Mouse (Mus musculus): Measurements from ENCODE around the gene Ifitm6.
"Not testable (repeated sequence)": the region's sequence is repeated elsewhere in the genome, so short reads cannot be mapped to it uniquely, and the experiment has no call there.

Ifitm6 gene

DNA sequence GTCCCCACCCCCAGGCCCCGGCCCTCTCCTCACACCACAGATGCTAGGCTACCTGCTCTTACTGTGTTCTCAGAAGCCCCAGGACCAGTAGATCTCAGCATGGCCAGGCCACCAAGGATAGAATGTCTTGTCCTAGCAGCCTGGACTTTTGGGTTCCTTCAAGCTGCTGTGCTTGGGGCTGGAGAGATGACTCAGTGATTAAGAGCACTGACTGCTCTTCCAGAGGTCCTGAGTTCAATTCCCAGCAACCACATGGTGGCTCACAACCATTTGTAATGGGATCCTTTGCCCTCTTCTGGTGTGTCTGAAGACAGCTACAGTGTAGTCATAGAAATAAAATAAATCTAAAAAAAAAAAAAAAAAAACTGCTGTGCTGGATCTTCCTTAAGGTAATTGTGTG is at the start of gene Ifitm6:
Gene Ifitm6 (minus strand): TSS at position 101 of the 400 bp plus-strand sequence.
- DNase-seq = not testable (repeated sequence)

DNA sequence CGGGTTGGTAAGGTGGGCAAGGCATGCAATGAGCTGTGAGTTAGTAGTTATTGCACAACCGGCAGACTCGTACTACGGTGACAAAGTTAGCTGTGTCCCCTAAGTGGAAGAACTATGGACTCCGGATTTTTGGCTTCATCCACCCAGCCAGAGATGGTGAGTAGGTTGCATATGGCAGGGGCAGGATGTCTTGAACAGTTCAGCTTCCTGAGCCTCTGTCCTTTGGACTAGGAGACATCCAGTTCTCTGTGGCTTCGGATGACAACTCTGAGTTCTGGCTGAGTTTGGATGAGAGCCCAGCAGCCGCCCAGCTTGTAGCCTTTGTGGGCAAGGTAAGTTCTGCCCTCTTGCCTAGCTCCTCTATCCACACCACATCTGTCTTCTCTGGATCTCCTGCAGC is 46.9 kb upstream of the Ifitm6 start:
- no peak for DNase-seq

DNA sequence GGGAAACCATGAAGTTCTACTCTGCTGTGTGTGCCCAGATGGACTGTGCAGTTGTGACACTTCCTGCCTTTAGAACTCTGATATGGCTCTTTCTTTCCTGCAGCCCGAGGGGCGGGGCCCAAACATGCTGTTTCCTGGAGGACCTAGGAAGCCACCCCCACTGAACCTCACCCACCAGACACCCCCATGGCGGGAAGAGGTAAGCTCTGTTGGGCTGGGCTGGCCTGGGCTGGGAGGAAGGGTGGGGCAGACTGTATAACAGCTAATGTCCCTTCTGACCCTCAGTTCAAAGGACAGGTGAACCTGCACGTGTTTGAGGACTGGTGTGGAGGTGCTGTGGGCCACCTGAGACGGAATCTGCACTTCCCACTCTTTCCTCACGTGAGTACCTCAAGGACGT is 46.5 kb upstream of the Ifitm6 start:
- DNase-seq = peak in 1 of 2 experiments; percentile 47

DNA sequence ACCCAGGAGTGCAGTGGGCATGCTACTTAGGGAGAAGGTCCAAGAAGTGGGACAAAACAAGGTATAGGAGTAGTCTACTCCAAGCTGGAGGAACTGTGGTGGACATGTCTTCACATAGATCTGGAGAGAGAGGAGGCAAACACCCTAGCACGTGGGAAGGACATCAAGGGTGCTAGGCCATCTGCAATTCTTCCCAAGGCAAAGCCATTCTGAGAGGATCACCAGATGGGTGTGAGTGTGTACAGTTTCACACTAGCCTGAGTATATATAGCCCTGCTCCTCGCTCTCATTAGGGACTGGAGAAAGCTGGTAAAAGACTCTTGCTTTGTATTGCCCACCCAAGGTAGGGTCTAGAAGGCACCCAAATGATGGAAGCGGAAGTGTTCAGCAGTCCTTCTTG is 45.6 kb upstream of the Ifitm6 start:
- DNase-seq = no peak

DNA sequence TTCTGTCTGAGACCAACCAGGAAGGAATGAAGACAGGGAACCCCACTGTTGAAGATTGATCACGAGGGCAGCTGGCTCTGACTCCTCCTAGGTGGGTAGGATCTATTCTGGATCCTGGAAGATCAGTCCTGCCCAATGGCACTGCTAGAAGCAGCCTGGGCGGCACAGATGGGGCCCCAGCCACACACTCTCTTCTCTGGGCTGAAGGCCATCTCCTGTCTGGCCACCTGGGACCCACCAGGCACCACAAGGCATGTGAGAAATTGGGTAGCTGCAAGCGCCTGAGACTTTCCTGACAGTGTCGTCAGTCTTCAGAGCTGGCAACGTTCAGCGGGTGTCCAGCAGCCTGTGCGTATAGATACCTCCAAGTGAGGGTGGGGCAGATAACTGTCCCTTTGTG is 44.8 kb upstream of the Ifitm6 start:
- DNase-seq = no peak

DNA sequence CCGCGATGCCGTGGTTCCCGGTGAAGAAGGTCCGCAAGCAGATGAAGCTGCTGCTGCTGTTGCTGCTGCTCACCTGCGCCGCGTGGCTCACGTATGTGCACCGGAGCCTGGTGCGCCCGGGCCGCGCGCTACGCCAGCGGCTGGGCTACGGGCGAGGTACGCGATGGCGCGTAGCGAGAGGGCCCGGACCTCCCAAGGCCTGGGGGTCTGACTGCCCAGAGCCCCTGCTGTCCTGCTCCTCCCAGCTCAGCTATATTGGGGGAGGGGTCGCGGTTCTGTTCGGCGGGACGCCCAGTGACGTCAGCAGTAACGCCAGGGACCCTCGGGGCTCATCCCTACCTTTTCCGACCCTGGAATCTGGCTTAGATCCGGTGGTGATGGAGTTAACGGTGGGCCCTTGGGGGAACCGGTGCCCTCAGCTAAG is 43.6 kb upstream of the Ifitm6 start:
- DNase-seq = peak in 1 of 2 experiments; percentile 19

DNA sequence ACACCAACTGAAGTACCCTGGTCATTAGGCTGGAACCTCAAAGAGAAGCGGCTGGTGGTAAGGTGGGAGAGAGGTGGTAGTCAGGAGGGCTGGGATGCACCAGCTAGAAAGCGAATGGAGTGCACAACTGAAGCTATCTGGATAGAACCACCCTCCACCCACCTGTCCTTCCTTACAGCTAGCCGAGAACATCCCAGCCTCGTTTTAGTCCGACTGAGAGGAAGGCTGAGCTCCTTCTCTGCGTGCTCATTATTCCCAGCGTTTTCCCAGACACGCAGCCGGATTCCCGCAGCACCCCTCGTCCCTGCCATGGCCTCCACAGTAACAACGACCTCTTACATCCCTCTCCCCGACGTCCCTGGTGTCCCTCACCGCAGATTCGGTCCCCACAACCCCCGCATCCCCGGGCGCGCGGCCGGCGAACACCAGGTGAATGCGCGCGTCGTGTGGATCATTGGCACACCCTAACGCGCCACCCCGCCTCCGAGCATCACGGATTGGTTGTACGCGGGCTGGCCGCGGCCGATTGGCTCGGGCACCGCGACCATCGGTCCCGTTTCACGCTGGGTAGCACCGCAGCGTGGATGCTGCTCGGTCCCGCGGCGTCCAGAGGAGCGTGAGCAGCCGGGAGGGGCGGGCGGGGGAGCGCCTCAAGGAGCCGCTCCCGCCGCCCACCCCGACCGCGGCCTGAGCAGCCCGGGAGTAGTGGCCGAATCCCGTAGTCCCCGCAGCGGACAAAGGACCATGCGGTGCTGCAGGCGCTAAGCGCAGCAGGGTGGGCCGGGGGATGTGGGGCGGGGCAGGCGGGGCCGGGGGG is 42.9 kb upstream of the Ifitm6 start, which contains the start of gene B4galnt4:
Gene B4galnt4 (plus strand): TSS at position 679 of the 817 bp plus-strand sequence.
- DNase-seq = peak in 1 of 2 experiments; percentile 51

DNA sequence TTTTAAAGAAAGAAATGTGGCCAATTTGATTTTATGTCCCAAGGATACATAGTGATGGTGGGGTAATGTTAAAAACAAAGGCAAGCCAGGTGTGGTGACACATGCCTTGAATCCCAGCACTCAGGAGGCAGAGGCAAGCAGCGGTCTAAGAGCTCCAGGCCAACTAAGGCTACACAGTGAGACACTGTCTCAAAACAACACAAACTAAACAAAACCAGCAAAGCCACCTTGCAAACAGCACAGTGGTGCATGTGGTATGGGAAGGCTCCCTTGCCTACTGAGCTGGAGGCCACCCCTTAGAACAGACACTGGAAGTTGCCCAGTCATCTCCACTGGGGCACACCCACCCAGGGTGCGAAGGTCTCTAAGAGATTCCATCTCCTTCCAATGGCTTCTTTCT is 42.2 kb upstream of the Ifitm6 start:
- no peak for DNase-seq

DNA sequence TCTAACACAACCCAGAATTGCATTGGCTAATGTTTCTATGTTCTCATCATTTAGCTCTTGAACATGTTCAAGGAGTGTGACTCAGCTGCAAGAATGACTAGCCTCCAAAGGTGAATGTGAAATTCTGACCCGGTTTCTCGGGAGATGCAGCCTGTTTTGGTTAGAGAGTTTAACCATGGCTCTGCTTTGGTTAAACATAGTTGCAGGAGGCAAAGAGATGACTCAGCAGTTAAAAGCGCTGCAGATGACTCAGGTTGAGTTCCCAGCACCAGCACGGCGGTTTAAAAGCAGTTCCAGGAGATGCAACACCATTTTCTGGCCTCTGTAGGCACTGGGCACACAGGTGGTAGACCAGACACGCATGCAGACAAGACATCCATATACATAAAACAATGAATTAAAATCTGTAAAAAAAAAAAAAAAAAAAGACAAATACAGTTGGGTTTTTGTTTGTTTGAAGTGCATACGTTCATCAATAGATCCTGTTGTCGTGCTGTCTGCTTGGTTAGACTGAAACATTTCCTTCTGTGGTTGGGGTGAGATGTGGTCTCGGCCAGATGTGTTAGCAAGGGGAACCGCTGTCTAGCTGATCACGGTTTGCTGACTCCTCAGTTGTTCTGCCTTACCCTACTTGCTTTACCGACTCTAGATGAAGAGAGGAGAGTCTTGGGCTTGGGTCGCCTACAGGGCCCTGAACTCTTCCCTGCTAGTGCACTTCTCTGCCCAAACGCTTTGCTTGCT is 41.0 kb upstream of the Ifitm6 start:
- no peak for DNase-seq

DNA sequence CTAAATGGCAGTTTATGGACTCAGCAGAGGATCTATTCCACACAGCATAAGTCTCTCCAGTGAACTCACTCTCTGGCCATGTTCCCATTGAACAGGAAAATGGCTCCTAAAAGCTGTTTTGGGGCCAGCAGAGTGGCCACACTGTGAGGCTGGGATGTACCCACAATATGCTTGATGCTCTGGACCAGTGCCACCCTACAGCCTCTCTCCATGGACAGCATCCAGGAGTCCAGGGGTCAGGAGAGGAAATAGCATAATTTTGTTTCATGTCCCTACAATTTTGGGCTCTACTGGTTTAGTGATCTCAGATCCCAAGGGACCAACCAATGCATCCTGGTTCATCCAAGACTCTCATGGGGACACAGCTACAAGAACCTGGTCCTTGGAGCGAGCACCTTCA is 39.8 kb upstream of the Ifitm6 start:
- DNase-seq = no peak

DNA sequence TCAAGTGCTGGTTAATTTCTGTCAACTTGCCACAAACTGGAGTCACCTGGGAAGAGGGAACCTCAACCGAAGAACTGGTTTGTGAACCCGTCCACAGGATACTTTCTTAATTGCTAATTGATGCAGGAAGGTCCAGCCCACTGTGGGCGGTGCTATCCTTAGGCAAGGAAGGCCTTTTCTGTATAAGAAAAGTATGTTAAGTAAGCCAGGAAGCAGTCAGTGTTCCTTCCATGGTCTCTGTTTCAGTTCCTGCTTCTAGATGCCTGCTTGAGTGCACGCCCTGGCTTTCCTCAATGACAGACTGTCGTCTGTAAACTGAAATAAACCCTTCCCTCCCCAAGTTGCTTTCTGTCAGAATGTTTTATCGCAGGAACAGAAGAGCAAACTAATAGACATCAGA is 39.3 kb upstream of the Ifitm6 start:
- no peak for DNase-seq

DNA sequence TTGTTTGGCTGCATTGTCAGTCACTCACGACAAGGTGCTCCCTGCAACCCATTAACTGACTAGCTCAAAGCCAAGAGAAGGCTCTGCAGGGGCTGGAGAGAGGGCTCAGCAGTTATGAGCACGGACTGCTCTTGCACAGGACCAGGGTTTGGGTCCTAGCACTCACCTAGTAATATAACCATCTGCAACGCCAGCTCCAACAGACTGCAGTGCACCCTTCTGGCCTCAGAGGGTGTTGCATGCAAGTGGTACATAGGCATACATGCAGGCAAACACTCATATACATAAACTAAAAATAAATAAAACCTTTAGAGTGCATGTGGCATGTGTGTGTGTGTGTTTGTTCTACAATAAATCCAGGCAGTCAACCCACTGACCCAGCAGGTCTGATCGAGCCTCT is 38.1 kb upstream of the Ifitm6 start:
- no peak for DNase-seq

DNA sequence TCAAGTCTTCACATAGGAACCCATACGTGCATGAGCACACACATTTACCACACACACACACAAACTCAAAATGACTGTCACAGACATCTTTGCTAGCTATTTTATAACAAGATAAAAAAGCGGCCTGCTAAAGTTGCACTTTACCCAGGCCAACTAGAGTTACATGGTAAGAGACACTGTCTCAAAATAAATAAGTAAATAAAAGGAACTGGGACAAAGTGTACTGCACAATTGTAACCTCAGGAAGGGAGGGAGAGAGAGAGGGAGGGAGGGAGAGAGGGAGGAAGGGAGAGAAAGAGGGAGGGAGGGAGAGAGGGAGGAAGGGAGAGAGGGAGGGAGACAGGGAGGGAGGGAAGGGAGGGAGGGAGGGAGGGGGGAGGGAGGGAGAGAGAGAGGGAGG is 34.7 kb upstream of the Ifitm6 start:
- DNase-seq = no peak

DNA sequence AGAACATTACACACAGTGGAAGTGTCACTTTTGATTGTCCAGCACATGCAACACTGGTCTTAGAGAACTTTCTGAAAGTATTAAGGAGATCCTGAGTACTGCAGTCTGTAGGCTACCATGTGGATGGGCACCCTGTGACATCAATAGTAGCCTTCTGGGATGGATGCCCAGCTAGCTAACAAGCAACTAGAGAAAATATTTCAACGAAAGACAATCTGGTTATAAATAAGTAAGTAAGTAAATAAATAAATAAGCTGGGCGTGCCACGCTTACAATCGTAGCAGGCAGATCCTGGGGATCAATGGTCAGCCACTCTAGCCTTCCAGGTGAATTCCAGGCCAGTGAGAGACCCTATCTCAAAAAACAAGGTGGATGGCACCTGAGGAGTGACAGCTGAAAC is 34.3 kb upstream of the Ifitm6 start:
- DNase-seq = no peak

DNA sequence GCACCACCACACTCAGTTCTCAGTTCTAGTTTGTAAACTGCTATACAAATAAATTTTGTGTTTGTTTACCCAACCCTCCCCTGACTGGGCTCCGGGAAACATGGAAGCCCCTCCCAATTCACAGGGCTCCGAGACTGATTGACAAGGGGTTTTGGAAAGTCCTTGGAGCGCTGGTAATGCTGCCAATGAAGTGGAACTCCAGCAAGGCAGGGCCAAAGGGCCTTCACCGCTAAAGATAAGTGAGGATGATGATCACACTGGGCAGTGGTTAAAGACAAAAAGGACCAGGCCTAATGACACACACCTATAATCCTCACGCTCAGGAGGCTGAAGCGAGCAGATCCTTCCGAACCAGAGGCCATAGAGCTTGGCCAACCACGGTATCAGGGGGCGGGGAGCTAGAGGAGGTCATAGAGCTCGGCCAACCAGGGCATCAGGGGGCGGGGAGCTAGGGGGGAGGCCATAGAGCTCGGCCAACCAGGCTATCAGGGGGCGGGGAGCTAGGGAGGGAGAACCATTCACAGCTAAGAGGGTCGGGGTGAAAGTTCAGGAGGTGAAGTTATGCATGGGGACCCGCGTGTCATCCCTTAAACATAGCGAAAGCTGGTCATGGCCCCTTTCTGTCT is 33.4 kb upstream of the Ifitm6 start:
- no peak for DNase-seq

DNA sequence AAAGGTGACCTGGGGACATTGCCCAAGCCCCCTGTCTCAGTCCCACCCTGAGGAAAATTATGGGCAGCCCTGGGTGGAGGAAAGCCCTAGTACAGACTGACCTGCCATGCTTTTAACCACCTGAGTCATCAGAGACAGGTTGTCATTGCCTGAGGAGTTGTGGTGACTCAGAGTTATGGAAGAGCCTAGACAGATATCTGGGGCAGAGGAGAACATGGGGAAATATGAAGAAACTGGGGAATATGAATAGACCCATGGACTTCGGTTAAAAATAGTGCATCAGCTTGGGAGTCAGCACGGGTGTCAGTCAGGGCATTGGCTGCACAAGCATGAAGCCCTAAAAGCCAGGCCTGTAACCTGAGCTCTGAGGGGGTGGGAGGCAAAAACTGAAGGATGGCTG is 31.6 kb upstream of the Ifitm6 start:
- no peak for DNase-seq

DNA sequence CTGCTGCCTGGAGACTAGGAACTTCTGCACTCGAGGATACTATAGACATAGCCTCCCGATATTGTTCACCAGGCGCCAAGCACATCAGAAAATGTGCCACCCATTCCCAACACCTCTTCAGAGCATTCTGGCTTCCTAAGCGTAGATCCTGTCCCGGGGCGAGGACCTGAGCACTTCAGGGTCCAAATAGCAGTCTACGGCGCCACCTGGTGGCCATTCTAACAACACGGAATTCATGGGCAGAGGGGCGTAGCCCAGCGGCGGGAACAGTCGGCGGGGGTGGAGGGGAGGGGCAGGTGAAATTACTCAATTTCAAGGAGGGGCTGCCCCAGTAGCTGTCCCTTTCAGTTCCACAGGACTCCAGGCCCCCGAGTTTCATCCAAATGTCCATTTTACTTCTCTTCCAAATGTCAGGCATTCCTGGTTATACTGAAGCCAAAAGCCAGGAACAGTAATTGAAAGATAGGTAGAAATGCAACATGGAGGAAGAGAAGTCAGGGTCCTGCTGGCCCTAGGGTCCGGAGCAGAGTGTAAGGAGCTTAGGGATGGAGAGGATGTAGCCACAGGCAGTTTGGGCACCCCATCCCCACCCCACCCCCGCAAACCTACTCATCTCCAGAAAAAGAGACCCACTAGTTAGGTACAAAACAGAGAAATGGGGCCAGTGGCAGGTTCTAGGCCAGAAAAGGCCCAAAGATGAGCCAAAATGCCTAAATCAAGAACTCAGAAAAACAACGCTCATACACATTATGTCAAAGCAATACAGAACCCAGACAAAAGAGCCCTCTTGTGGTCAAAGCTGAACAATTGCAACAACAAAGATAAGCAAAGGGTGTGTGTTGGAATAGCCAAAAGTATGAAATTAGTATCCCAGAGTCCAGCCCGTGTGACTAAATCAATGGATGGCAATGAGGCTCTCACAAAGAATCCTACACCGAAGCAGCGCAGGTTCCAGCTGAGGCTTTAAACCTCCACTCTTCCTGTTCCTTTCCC is 30.8 kb upstream of the Ifitm6 start:
- DNase-seq = peak; percentile 84 to 88

DNA sequence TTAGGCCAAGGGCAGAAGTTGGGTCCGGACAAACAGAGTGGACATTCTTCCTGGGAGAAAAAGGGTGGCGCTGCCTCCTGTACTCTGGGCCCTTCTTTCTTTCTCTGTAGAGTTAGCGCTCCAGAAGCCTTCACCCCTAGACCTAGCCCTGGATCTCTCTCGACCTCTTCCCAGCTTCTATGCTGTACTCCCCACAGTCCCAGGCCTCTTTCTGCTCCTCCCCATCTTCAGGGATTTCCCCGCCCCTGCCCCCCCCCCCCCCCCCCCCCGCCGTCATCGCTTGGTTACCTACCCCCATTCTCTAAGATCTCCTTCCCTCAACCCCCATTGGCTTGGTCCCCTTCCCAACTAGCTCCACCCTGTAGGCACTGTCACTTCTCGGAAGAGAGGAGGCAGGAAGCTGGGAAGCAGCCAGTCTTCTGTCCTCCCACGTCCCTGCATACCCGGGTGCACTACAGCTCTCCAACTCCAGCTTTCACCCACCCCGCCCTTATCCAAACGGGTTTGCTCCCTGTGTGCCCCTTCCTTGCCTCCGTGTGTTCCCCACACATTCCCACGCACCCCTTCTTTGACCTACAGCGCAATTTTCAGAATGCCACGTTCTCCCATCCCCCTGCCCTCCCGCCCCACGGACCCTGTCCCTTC is 30.0 kb upstream of the Ifitm6 start:
- no peak for DNase-seq

DNA sequence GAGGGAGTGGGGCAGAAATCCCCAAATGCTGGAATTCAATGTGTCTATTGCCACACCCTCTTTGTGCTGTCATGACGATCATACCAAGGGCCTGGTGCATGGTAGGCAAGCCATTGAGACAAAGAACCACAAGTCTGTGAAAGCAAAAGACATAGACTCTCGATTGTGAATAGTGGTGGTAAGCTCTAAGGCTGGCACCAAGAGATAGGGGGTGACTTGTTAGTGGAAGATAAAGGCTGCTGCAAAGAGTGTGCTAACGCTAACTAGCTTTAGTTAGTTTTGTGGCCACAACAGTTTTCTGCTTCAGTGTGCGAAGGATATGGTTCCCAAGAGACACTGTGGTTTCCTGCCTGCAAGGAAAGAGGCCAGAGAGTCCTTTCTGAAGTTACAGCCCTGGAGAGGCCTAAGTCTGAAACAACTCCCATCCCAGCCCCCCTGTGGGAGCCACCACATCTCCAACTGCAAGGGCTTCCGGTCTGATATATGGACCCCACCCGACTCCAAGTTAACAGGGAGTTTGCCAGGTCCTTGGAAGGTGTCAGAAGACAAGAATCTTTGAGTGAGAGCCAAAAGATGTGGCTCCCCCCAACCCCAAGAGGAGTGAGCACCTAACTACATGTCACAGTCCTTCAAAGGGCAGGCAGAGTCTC is 29.3 kb upstream of the Ifitm6 start:
- no peak for DNase-seq

DNA sequence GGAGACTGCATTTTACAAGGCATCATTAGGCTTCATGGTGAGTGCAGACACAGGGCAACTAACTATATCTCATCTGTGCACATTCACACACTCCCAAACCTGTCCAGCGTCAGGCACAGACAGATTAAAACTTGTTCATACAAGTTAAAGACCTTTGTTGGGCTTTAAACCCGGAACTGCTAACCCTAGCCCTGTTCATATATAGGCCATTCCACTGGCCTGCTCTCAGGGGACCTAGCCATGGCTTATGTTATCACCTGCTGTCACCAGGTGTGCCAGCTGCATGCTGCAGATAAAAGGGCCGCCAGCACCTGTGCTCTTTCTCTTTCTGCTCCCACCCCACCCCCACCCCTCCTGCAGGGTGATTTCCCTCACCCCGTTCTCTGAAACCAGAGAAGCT is 24.8 kb upstream of the Ifitm6 start:
- no peak for DNase-seq

DNA sequence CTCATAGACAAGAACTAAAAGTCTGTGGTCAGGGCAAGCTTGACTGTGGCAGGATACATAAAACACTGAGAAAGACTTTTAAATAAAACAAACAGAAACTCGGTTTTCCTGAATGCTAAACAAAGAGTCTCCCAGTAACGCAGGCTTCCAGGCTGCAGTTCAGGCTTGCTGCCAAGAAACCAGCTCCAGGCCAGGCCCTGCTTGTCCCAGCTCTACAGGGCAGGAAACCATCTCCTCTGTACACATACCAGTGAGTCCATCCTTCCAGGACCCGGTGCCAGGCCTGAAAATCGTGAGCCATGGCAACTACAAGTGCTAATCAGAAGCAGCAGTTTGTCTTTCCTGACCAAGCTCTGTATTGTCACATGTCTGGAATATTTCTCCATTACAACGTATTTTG is 23.9 kb upstream of the Ifitm6 start:
- no peak for DNase-seq
